Mouse (Mus musculus) cerebellum, adult 2 months (tissue): Measurements from ENCODE around the gene Nkx6-1.

ENCODE experiments used
- CTCF ChIP-seq: fragments of 200-500 bp; IDR thresholded peaks from 2 replicates; pipeline ENCODE4 v1.5.1; 2011; ENCODE audit warnings: low read depth, mild to moderate bottlenecking, control low read depth, low read length, moderate library complexity, borderline replicate concordance; ENCODE audit not compliant: insufficient read depth
- POLR2A ChIP-seq: fragments of 200-500 bp; IDR thresholded peaks from 2 replicates; pipeline ENCODE4 v1.6.1; 2011; ENCODE audit warnings: low read length, control low read depth, borderline replicate concordance; ENCODE audit not compliant: insufficient read depth

DNA sequence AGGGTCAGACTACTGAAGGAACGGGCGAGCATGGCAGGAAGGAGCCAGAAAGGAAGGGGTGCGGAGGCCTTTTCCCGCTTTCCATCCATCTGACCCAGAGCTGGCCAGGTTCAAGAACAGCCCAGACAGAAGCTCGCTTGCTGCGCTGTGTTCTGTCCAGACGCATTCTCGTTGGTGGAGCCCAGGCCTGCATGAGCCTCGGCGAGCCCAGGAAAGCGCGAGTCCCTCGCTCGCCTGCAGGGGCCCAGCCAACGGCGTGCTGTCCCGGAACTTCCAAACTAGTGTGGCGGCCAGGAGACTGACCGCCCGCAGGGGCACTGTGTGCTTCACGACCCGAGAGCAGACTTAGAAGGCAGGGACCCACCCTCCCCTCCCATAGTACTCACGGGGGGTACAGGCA is 1.6 kb downstream of the Nkx6-1 start:
- TF ChIP-seq POLR2A (no peak), CTCF (no peak)
